Mouse (Mus musculus): ENCODE data around the gene Bud31. TPM values are rescaled to one million over a fixed set of nuclear protein-coding genes. Genes with fewer than 3 reads are reported as not detected.
A peak's percentile ranks its signal among the peaks of the same experiment; 100 is the strongest.

The Bud31 gene
- polyA plus RNA-seq, 1 experiment: 156 TPM

DNA sequence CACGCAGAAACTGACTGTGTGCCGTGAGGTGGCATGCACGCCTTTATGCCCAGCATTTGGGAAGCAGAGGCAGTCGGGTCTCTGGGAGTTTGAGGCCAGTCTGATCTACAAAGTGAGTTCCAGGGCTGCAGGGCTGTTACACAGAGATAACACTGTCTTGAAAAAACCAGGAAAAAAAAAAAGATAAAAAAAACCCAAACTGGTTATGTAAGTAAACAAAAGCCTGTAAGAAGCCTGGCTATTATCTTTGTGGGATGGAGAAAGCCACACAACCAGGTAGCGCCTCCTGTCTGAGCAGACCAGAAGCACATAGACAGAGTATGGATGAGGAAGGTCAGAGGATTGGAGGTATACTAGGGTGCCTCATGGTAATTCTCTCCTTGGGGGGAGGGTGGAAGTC is 12.5 kb downstream of the Bud31 start:
- no peaks in the 10 kb centered on the region for H3K4me1 ChIP-seq (ENCODE audit: control insufficient read depth, insufficient read depth, insufficient read length, low read length)
- no peak overlapping the region for H3K4me3 ChIP-seq (ENCODE audit: insufficient read depth, low read depth, low read length)
- no peak overlapping the region for H3K27ac ChIP-seq (replicated peaks; ENCODE audit: low read depth, low read length)

DNA sequence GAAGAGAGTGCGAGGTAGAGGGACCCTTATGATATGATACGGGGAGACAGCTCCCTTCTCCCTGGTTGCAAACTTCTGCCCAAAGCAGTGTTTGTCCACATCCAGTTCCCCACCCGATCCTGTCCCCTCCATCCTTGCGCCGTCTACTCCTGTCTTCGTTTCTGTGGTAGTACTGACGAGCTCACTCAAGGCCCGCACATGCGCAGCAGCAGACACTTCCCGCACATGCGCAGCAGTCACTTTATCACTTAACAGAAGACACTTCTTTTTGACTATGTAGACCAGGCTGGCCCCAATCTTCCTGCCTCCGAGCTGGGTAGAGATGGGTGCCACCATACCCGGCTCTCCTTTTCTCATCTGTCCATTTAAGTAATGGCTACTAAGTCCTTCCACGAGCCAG is 21.2 kb downstream of the Bud31 start:
- no peak overlapping the region for H3K4me3 ChIP-seq (ENCODE audit: insufficient read depth, low read depth, low read length)
- no peak overlapping the region for H3K27ac ChIP-seq (replicated peaks; ENCODE audit: low read depth, low read length)
- H3K4me1 ChIP-seq (ENCODE audit: control insufficient read depth, insufficient read depth, insufficient read length, low read length): peaks cover 7% of the 10 kb centered on the region

DNA sequence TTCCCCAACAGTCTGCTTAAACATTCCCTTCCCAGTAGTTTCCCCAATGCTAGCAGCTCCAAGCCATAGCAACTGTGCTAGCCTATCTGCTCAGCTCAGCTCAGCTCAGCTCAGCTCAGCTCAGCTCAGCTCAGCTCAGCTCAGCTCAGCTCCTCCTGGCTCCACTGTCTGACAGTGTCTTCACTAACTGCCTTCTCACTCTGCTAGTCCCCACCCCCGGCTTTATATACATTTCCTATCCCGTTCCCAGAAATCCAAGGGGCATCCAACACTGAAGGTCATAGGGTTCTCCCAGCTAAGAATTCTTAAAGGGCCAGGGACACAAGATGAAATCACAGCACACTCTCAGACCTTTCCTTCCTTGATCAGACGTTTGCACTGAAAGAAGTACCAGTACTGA is 24.5 kb downstream of the Bud31 start:
- Histone ChIP-seq H3K27ac (replicated peaks; ENCODE audit: low read depth, low read length) (peak overlapping the region; percentile 78), H3K4me1 (ENCODE audit: control insufficient read depth, insufficient read depth, insufficient read length, low read length) (peaks cover 7% of the 10 kb centered on the region), H3K4me3 (ENCODE audit: insufficient read depth, low read depth, low read length) (peak overlapping the region; percentile 45)

DNA sequence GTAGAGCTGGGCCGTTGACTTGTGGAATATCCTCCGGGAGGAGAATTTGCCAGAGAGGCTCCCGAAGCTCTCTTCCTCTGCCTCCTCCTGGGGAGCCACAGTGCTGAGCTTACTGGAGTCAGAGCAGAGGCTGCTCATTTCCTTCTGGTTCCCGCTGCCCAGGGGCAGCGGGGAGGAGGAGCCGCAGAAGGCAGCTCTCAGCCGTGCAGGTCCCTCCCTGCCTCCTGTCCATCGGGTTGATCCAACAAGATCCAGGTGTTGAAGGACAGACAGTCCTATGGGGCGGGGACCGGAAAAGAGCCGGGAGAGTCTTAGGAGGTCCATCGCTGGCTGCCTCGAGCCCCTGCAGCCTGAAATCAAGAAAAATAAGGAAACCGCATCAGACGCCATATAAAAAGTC is 25.0 kb downstream of the Bud31 start:
- H3K4me3 ChIP-seq (ENCODE audit: insufficient read depth, low read depth, low read length): peak overlapping the region; percentile 45
- peaks cover 7% of the 10 kb centered on the region for H3K4me1 ChIP-seq (ENCODE audit: control insufficient read depth, insufficient read depth, insufficient read length, low read length)
- H3K27ac ChIP-seq (replicated peaks; ENCODE audit: low read depth, low read length): peak overlapping the region; percentile 78

DNA sequence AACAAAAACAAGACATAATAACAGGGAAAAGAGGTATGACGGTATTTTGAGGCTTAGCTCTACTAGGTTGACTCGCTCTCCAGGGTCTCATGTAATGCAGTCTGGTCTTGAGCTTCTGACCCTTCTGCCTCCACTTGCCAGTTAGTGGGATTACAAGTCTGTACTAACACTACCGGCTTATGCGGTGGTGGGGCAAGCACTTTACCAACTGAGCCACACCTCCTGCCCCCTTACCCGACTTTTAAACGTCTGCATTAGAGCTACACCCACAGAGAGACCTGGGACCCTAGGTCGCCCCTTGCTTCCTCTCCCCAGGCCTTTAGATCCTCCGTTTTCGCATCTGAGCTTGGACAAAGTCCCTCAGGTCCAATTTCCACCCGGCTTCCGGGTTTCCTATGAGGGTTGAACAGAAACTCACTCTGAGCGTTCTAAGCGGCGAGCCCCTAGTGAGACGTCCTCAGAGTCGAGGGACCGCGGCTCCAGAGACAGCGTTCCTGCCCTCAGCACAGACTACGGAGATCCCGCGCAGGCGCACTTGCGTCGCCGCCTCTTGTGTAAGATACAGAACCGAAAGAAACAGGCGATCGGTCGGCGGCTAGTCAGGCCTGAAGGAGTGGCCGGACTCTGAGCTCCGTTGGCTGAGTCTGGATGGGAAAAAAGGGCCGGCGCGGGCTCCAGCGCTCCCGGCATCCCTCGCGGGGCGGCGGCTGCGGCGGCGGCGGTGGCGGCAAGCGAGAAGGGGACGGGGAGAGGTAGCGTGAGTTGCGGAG is 26.6 kb downstream of the Bud31 start, which contains the start of the genes Ptcd1 and Cpsf4:
TSS of gene Ptcd1 (minus strand) at position 573 of the 770 bp plus-strand sequence.
TSS of gene Cpsf4 (plus strand) at position 678 of the 770 bp plus-strand sequence.
- Histone ChIP-seq H3K27ac (replicated peaks; ENCODE audit: low read depth, low read length) (peak within 1 kb of the TSS; percentile 70), H3K4me3 (ENCODE audit: insufficient read depth, low read depth, low read length) (peak within 1 kb of the TSS; percentile 82), H3K4me1 (ENCODE audit: control insufficient read depth, insufficient read depth, insufficient read length, low read length) (peaks cover 7% of the 10 kb centered on the region)

DNA sequence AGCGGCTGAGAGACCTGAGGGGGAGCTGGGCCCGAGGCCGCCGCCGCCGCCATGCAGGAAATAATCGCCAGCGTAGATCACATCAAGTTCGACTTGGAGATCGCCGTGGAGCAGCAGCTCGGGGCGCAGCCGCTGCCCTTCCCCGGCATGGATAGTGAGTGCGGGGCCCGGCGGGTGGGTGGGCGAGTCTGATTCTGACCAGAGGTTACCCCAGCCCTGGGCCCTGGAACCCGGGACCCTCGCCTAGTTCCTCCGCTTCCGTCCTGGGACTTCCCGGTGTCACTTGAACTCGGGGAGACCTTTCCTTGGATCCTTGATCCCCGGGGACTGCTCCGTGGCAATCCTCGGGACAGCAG is 27.1 kb downstream of the Bud31 start:
- H3K4me1 ChIP-seq (ENCODE audit: control insufficient read depth, insufficient read depth, insufficient read length, low read length): peaks cover 7% of the 10 kb centered on the region
- peak overlapping the region; percentile 40; the same call in 1 of the 2 replicates for H3K27ac ChIP-seq (replicated peaks; ENCODE audit: low read depth, low read length)
- H3K4me3 ChIP-seq (ENCODE audit: insufficient read depth, low read depth, low read length): peak overlapping the region; percentile 82

DNA sequence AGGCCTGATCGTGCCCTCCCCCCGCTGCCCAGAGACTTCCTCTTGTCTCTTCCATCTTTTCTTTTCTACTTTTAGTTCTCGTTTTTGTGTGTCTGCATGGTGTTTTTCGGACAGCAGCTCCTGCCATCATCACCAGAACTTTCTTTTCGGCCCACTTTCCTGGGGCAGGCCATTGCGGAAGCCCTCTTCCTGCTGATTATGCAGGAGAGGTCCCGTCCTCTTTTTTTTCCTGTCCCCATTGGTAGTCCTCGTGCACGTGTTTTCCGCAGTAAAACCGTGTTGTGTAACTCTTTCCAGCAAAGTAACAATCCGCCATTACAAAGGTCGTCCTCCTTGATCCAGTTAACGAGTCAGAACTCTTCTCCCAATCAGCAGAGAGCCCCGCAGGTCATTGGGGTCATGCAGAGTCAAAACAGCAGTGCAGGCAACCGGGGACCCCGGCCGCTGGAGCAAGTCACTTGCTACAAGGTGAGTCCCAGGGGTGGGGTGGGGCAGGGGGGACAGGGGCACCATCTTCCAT is 38.4 kb downstream of the Bud31 start:
- H3K27ac ChIP-seq (replicated peaks; ENCODE audit: low read depth, low read length): no peak overlapping the region
- no peak overlapping the region for H3K4me3 ChIP-seq (ENCODE audit: insufficient read depth, low read depth, low read length)
- H3K4me1 ChIP-seq (ENCODE audit: control insufficient read depth, insufficient read depth, insufficient read length, low read length): no peaks in the 10 kb centered on the region

DNA sequence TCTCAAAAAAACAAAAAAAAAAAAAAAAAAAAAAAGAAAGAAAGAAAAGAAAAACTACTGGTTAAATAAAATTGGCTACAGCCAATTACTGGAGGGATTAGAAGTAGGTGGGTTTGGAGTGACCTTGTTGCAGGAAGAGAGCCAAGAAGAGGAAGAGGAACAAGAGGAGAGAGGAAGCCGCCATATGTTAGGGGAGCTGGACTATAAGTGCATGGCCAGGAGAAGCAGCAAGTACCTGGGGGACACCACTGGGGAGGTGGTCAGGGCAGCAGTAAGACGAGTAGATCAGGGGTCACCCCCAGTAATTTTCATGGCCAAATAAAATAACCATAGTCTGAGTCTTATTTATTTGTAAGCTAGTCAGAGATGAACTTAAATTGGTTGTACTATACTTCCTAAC is 45.1 kb downstream of the Bud31 start:
- Histone ChIP-seq H3K27ac (replicated peaks; ENCODE audit: low read depth, low read length) (no peak overlapping the region), H3K4me1 (ENCODE audit: control insufficient read depth, insufficient read depth, insufficient read length, low read length) (no peaks in the 10 kb centered on the region; the same call in 1 of the 2 replicates), H3K4me3 (ENCODE audit: insufficient read depth, low read depth, low read length) (no peak overlapping the region)

DNA sequence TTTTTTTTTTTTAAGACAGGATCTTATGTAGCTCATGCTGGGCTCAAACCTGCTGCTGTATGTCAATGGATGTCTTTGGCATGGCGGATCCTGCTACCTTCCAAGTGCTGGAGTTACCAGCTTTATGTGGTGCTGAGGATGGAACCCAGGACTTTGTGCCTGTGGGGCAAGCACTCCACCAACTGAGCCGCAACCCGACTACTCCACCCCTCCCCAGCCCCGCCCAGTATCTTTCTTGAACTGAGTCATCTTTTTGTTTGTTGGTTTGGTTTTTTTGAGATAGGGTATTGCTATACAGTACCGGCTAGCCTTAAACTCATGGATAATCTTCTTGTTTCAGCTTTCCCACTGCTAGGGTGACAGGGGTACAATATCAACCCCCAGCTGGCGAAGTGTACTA is 49.3 kb downstream of the Bud31 start:
- H3K4me3 ChIP-seq (ENCODE audit: insufficient read depth, low read depth, low read length): peak overlapping the region; percentile 85; the same call in 1 of the 2 replicates
- no peak overlapping the region for H3K27ac ChIP-seq (replicated peaks; ENCODE audit: low read depth, low read length)
- H3K4me1 ChIP-seq (ENCODE audit: control insufficient read depth, insufficient read depth, insufficient read length, low read length): no peaks in the 10 kb centered on the region; the same call in 1 of the 2 replicates

DNA sequence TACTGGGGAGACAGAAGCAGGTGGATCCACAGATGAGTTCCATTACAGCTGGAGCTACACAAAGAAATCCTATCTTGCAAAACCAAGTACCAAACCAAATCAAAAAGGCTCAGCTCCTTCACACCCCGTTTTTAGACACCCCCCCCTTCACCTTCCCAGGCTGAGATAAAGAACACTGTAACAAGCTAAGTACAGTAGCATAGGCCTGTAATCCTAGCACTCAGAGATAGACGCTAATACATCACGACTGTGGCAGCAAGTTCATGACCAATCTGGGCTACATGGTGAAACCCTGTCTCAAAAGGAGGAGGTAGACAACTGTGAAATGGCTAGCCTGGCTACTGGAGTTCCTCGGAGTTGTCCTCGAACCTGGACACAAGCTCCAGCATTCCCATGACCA is 50.2 kb downstream of the Bud31 start:
- Histone ChIP-seq H3K4me1 (ENCODE audit: control insufficient read depth, insufficient read depth, insufficient read length, low read length) (no peaks in the 10 kb centered on the region; the same call in 1 of the 2 replicates), H3K27ac (replicated peaks; ENCODE audit: low read depth, low read length) (peak overlapping the region; percentile 94), H3K4me3 (ENCODE audit: insufficient read depth, low read depth, low read length) (peak overlapping the region; percentile 85)

DNA sequence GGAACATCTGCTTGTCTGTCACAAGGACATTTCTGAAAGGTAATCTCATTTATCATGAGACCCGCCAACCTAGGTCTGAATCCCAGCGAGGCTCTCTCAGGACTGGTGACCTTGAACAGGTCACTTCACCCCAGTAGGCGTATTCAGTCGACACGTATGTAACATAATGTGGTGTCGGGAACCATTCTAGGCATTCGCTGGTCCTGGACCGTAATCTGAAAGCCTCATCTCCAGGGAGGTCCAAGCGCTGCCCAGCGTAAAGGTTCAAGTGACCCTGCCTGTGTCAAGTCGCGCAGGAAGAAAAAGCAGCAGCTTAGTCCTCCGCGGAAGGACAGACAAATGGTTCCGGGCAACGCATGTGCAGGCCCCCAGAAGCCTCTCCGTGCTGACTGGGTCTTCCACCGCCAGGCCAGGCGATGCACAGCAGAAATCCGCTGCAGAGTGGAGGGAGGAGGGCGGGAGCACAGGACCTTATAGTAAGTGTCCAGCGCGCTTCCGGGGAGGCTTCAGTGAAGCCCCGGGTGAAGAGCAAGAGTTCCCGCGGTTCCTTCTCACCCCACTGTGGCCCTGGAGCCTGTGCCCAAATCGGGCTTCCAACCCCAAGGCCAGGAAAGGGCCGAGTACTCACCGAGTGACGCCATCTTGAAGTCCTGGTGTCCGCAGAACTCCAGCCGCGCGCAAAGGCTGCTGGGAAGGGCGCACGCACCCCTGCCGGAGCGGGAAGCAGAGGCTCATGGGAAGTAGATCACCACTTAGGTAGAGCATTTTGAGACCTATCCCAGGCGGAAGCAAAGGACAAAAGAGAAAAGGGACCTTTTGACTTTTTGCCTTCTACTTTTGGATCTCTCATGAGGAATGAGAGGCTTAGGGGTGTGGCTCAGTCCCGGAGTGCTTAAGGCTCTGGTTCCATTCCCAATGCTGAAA is 51.0 kb downstream of the Bud31 start:
- H3K4me1 ChIP-seq (ENCODE audit: control insufficient read depth, insufficient read depth, insufficient read length, low read length): no peaks in the 10 kb centered on the region; the same call in 1 of the 2 replicates
- H3K4me3 ChIP-seq (ENCODE audit: insufficient read depth, low read depth, low read length): peak overlapping the region; percentile 85
- H3K27ac ChIP-seq (replicated peaks; ENCODE audit: low read depth, low read length): peak overlapping the region; percentile 94

DNA sequence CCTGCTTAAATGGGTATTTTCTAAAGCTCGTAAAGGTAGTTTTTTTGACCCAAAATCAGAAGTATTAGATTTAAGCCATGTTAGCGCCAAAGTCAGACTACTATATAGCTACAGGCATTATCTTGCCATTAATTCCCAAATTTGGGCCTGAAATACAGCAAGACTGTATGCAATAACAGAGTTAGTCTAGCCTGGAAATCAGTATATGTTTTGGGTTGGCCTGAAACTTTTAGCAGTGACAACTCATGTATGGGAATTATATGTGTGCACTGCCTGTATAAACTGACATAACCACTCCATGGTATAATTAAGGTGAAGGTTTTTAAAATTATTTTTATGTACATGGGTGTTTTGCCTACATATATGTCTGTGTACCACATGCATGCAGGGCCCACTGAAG is 51.8 kb downstream of the Bud31 start, which contains the start of gene Atp5j2:
TSS of gene Atp5j2 (minus strand) at position 101 of the 400 bp plus-strand sequence.
- Histone ChIP-seq H3K27ac (replicated peaks; ENCODE audit: low read depth, low read length) (peak within 1 kb of the TSS; percentile 94), H3K4me1 (ENCODE audit: control insufficient read depth, insufficient read depth, insufficient read length, low read length) (no peaks in the 10 kb centered on the region; the same call in 1 of the 2 replicates), H3K4me3 (ENCODE audit: insufficient read depth, low read depth, low read length) (peak within 1 kb of the TSS; percentile 85)
